Mouse (Mus musculus): ENCODE measurements at regions not wholly inside any gene's neighbourhood (a gene's known extent, or its start where the extent isn't known, plus 50 kb on each side); places are given as distances from the start of the nearest gene placed in this dataset.

DNA sequence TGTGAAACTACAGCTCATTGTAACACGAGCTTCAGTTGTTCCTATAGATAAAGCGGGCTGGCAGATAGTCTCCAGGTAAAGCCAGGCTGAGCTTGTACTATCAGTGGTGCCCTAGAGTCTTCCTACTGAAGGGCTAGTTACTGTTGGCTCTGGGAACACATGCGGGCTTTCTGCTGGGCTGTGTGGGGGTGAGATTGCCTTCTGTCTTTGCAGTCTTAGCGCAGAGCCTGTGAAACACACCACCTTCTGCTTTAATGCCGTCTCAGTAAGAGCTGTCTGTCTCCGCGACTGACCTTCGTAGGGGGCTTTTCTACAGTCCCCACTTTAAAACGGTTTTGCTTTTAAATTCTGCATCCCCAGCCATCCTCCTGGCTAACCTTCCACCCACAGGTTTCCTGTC lies 76.7 kb downstream of the Trim29 start:
- Histone ChIP-seq H3K4me2 (ENCODE audit: low read depth) (no peak overlapping the region), H3K9me3 (ENCODE audit: low read length) (no peaks in the 10 kb centered on the region), H3K9ac (no peak overlapping the region), H3K27me3 (ENCODE audit: insufficient read depth, low read length) (no peaks in the 10 kb centered on the region; the same call in 1 of the 2 replicates), H3K27ac (ENCODE audit: low read depth, low read length) (no peak overlapping the region), H3K4me1 (ENCODE audit: insufficient read depth) (peaks cover 6% of the 10 kb centered on the region; the same call in 1 of the 2 replicates), H3K36me3 (ENCODE audit: insufficient read depth) (no peaks in the 10 kb centered on the region), H3K4me3 (ENCODE audit: low read depth, low read length) (no peak overlapping the region)
- TF ChIP-seq CTCF (IDR thresholded peaks at IDR 0.05; ENCODE audit: low read depth): no peak
- DNase-seq (no peak), ATAC-seq (no peak)
- 57% methylated on average over 9 of the region's 9 CpGs for WGBS

DNA sequence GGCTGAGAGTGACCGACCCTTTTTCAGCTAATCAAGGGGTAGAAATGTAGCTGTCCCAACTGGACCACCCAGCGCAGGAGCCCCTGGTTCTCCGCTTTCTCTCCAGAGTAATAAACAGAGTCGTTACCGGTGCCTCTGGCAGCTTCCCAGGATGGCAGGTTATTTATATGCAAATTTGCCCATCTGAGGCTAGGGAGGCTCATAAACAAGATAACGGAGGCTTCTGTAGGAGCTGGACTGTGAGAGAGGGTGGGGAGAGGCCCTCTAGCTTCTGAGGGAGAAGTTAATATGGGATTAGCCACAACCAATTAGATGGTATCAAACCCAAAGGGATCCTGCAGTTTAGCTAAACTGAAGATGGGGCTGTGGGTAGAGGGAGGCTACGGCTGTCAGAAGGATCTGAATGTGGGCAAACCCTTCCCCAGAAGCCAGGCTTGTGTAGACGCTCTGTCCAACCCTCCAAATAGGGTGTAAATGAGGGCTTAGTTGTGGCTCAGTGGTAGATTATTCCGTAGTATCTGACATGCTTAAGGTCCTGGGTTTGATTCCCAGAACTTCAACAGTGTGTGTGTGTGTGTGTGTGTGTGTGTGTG lies 78.9 kb downstream of the Trim29 start:
- DNase-seq: no peak
- Histone ChIP-seq H3K9ac (no peak overlapping the region), H3K27me3 (ENCODE audit: insufficient read depth, low read length) (no peaks in the 10 kb centered on the region; the same call in 1 of the 2 replicates), H3K9me3 (ENCODE audit: low read length) (no peaks in the 10 kb centered on the region), H3K36me3 (ENCODE audit: insufficient read depth) (no peaks in the 10 kb centered on the region), H3K27ac (ENCODE audit: low read depth, low read length) (no peak overlapping the region), H3K4me2 (ENCODE audit: low read depth) (no peak overlapping the region), H3K4me3 (ENCODE audit: low read depth, low read length) (no peak overlapping the region), H3K4me1 (ENCODE audit: insufficient read depth) (peaks cover 6% of the 10 kb centered on the region; the same call in 1 of the 2 replicates)
- WGBS: 22% methylated on average over 9 of the region's 9 CpGs
- ATAC-seq: no peak
- TF ChIP-seq CTCF (IDR thresholded peaks at IDR 0.05; ENCODE audit: low read depth): no peak

DNA sequence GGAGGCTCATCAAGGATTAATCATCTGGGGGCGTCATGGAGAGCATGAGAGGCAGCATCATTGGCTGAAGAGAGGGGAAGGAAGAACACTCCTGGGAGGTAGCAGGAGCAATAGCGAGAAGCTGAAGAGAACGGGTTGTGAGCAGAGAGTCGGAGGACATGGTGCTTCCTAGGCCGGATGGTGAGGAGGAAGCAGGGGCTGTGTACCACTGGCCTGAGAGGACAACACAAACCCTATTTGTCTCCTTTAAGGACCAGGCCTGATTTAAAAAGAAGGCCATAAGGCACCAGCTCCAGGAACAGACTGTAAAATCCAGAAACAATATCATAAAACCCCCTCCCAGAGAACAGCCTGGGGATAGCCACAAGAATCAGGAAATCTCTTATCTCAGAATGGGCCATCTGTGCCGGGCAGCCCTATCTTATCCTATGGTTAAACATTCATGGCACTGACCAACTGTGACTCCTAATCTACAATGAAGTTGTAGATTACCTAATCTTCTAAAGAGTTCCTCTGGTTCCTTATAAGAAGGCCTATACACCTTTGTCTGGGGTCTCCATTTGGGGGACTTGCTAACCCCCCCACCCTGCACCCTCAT lies 81.9 kb downstream of the Trim29 start:
- no peak overlapping the region for H3K4me2 ChIP-seq (ENCODE audit: low read depth)
- TF ChIP-seq CTCF (IDR thresholded peaks at IDR 0.05; ENCODE audit: low read depth): no peak
- 90% methylated on average over 6 of the region's 6 CpGs for WGBS
- no peak overlapping the region for H3K4me3 ChIP-seq (ENCODE audit: low read depth, low read length)
- no peaks in the 10 kb centered on the region for H3K9me3 ChIP-seq (ENCODE audit: low read length)
- H3K4me1 ChIP-seq (ENCODE audit: insufficient read depth): no peaks in the 10 kb centered on the region
- ATAC-seq (no peak), DNase-seq (no peak)
- H3K27me3 ChIP-seq (ENCODE audit: insufficient read depth, low read length): no peaks in the 10 kb centered on the region; the same call in 1 of the 2 replicates
- H3K36me3 ChIP-seq (ENCODE audit: insufficient read depth): no peaks in the 10 kb centered on the region
- H3K27ac ChIP-seq (ENCODE audit: low read depth, low read length): no peak overlapping the region
- H3K9ac ChIP-seq: no peak overlapping the region

DNA sequence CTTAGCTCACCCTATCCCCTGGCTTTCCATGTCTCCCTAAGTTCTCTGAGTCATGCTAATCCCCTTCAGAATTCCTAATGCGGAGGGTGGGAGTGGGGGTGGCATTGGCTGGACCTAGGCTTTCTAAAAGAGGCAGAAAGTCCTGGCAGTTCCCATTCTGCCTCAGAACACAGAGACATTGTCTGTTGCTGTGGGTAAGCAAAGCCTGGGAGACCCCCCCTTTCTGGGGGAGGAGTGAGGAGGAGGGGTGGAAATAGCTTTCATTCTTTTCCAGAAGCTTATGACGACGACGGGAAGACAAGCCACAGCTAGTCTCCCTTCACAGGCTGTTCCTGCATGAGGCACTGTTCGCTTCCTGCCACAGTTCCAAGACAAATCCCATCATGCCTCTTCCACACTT lies 83.6 kb downstream of the Trim29 start:
- H3K36me3 ChIP-seq (ENCODE audit: insufficient read depth): no peaks in the 10 kb centered on the region
- H3K4me1 ChIP-seq (ENCODE audit: insufficient read depth): no peaks in the 10 kb centered on the region
- H3K27me3 ChIP-seq (ENCODE audit: insufficient read depth, low read length): no peaks in the 10 kb centered on the region; the same call in 1 of the 2 replicates
- H3K4me3 ChIP-seq (ENCODE audit: low read depth, low read length): no peak overlapping the region
- DNase-seq (no peak), ATAC-seq (peak; percentile 74)
- WGBS: 32% methylated on average over 5 of the region's 5 CpGs
- TF ChIP-seq CTCF (IDR thresholded peaks at IDR 0.05; ENCODE audit: low read depth): no peak
- no peak overlapping the region for H3K4me2 ChIP-seq (ENCODE audit: low read depth)
- H3K9me3 ChIP-seq (ENCODE audit: low read length): no peaks in the 10 kb centered on the region
- no peak overlapping the region for H3K9ac ChIP-seq
- no peak overlapping the region for H3K27ac ChIP-seq (ENCODE audit: low read depth, low read length)

DNA sequence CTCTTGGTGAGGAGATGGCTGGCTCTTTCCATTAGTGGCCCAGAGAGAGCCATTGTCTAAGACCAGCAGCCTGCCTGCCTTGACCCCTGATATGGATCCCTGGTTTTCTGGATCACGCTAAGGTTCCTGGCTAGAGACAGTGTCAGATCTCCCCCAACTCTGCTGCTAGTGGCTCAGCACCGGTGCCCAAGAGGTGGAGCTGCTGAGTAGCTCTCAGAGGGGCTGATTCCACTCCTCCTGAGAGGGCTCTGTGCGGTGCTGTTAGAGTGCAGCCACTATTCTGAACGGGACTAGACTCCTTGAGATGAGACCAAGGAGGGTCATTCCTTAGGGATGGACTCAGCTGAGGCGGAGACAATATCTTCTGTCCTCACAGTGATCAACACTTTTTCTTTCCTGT lies 84.6 kb downstream of the Trim29 start:
- peak; percentile 40 for TF ChIP-seq CTCF (IDR thresholded peaks at IDR 0.05; ENCODE audit: low read depth)
- Histone ChIP-seq H3K36me3 (ENCODE audit: insufficient read depth) (no peaks in the 10 kb centered on the region), H3K4me2 (ENCODE audit: low read depth) (no peak overlapping the region), H3K27me3 (ENCODE audit: insufficient read depth, low read length) (no peaks in the 10 kb centered on the region), H3K9me3 (ENCODE audit: low read length) (no peaks in the 10 kb centered on the region), H3K4me3 (ENCODE audit: low read depth, low read length) (no peak overlapping the region), H3K9ac (no peak overlapping the region), H3K27ac (ENCODE audit: low read depth, low read length) (no peak overlapping the region), H3K4me1 (ENCODE audit: insufficient read depth) (no peaks in the 10 kb centered on the region)
- DNase-seq: no peak
- 50% methylated on average over 5 of the region's 5 CpGs for WGBS
- ATAC-seq: no peak

DNA sequence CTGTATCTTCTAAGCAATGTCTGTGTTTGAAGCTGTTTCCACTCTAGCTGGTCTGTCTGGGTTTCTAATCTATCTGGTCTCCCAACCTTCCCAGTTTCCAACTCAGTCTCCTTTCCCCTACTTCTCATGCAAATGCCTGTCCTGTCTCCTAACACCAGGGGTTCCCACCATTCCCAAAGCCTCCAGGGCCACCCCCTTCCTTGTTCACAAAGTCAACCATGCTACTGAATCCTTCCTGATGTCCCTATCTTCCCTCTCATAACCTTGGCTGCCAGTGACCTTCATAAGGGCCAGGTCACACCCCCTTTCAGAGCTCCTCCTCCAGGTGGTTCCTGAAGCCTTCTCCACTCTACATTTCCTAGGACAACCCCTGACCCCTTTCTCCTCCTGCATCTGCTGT lies 85.9 kb downstream of the Trim29 start:
- DNase-seq: no peak
- no peak for TF ChIP-seq CTCF (IDR thresholded peaks at IDR 0.05; ENCODE audit: low read depth)
- H3K9ac ChIP-seq: no peak overlapping the region
- H3K27ac ChIP-seq (ENCODE audit: low read depth, low read length): no peak overlapping the region
- no peaks in the 10 kb centered on the region for H3K36me3 ChIP-seq (ENCODE audit: insufficient read depth)
- no peak overlapping the region for H3K4me3 ChIP-seq (ENCODE audit: low read depth, low read length)
- H3K9me3 ChIP-seq (ENCODE audit: low read length): no peaks in the 10 kb centered on the region
- H3K27me3 ChIP-seq (ENCODE audit: insufficient read depth, low read length): no peaks in the 10 kb centered on the region
- no peak for ATAC-seq
- no peaks in the 10 kb centered on the region for H3K4me1 ChIP-seq (ENCODE audit: insufficient read depth)
- no peak overlapping the region for H3K4me2 ChIP-seq (ENCODE audit: low read depth)

DNA sequence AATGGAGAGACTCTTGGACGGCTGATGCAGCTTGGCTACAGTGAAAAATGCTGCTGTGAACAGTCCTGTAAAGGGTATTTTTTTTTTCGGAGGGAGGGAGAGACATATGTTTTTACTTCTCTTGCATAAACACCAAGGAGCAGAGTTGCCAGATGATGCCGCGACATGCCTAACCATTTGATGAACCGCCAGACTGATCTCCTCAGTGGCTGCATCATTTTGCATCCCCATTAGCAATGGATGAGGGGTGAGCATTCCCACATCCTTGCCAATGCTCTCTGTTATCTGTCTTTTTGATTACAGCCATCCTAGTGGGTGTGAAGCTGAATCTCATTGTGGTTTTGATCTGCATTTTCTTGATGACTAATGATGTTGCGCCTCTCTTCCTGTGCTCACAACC lies 97.8 kb downstream of the Trim29 start:
- Histone ChIP-seq H3K9ac (no peak overlapping the region), H3K27ac (ENCODE audit: low read depth, low read length) (no peak overlapping the region), H3K9me3 (ENCODE audit: low read length) (no peaks in the 10 kb centered on the region), H3K4me2 (ENCODE audit: low read depth) (no peak overlapping the region), H3K4me1 (ENCODE audit: insufficient read depth) (no peaks in the 10 kb centered on the region), H3K36me3 (ENCODE audit: insufficient read depth) (no peaks in the 10 kb centered on the region), H3K27me3 (ENCODE audit: insufficient read depth, low read length) (no peaks in the 10 kb centered on the region), H3K4me3 (ENCODE audit: low read depth, low read length) (no peak overlapping the region)
- ATAC-seq (0 out of 2 replicates have a peak, but pooled peaks have one; percentile 23), DNase-seq (peak; percentile 27)
- WGBS: 28% methylated on average over 6 of the region's 6 CpGs
- no peak for TF ChIP-seq CTCF (IDR thresholded peaks at IDR 0.05; ENCODE audit: low read depth)
